Mouse (Mus musculus) olfactory bulb, adult 2 months (tissue): ENCODE measurements at regions not wholly inside any gene's neighbourhood (a gene's known extent, or its start where the extent isn't known, plus 50 kb on each side); places are given as distances from the start of the nearest gene placed in this dataset.
A peak's percentile ranks its signal among the peaks of the same experiment; 100 is the strongest.

Experiments
- H3K27ac ChIP-seq: fragments of 200-500 bp; 2 replicates; pipeline ENCODE4 v1.5.1; 2012; ENCODE audit warnings: low read depth, low read length; ENCODE audit not compliant: insufficient read depth
- H3K4me1 ChIP-seq: fragments of 200-500 bp; 2 replicates; pipeline ENCODE4 v1.6.1; 2012; ENCODE audit warnings: low read length; ENCODE audit not compliant: control insufficient read depth, insufficient read depth
- H3K4me3 ChIP-seq: fragments of 200-500 bp; 2 replicates; pipeline ENCODE4 v1.5.1; 2012; ENCODE audit warnings: mild to moderate bottlenecking, low read depth, low read length, moderate library complexity; ENCODE audit not compliant: insufficient read depth
- CTCF ChIP-seq: fragments of 200-500 bp; IDR thresholded peaks from 2 replicates; pipeline ENCODE4 v1.5.1; 2012; ENCODE audit warnings: low read depth, mild to moderate bottlenecking, low read length, moderate library complexity; ENCODE audit not compliant: insufficient read depth
- POLR2A ChIP-seq: fragments of 200-500 bp; IDR thresholded peaks from 2 replicates; pipeline ENCODE4 v1.6.1; 2012; ENCODE audit warnings: mild to moderate bottlenecking, low read depth, low read length, moderate library complexity; ENCODE audit not compliant: insufficient read depth
- WGBS: fragments of 180-500 bp; shearing (Covaris S2); methylation state at CpG from one replicate; pipeline ENCODE4 v1.1.7; 2018; 5-methylcytosine and 5-hydroxymethylcytosine counted together

- TF ChIP-seq POLR2A, result no peak
- no peak for TF ChIP-seq CTCF
- Histone ChIP-seq H3K4me1 (peaks cover 4% of the 10 kb centered on the region; the same call in 1 of the 2 replicates), H3K4me3 (no peak overlapping the region), H3K27ac (no peak overlapping the region)
- 46% methylated on average over 9 of the region's 9 CpGs for WGBS
Observed at GRCm38 (mm10) chr11:23996250-23996649, 78.6 kb downstream of the A830031A19Rik start.

GRCm38 (mm10) chr11:23994160-23994559 lies 80.7 kb downstream of the A830031A19Rik start:
- TF ChIP-seq CTCF (no peak), POLR2A (no peak)
- Histone ChIP-seq H3K4me1 (peaks cover 4% of the 10 kb centered on the region; the same call in 1 of the 2 replicates), H3K4me3 (no peak overlapping the region), H3K27ac (no peak overlapping the region)

- Histone ChIP-seq H3K4me1 (no peaks in the 10 kb centered on the region), H3K4me3 (no peak overlapping the region), H3K27ac (no peak overlapping the region)
- WGBS, result 81% methylated on average over 7 of the region's 7 CpGs
- TF ChIP-seq POLR2A (no peak), CTCF (no peak)
Observed at GRCm38 (mm10) chr11:23987532-23988450, 87.1 kb downstream of the A830031A19Rik start.

- Histone ChIP-seq H3K27ac (no peak overlapping the region), H3K4me1 (no peaks in the 10 kb centered on the region), H3K4me3 (no peak overlapping the region)
- WGBS, result 89% methylated on average over 3 of the region's 3 CpGs
- TF ChIP-seq POLR2A, result no peak
- no peak for TF ChIP-seq CTCF
Observed at GRCm38 (mm10) chr11:23985231-23985630, 89.6 kb downstream of the A830031A19Rik start.

GRCm38 (mm10) chr11:23979332-23979731 lies 84.3 kb upstream of the Papolg start:
- 12% methylated on average over 5 of the region's 5 CpGs for WGBS
- TF ChIP-seq POLR2A (no peak), CTCF (peak; percentile 83)
- Histone ChIP-seq H3K4me3 (no peak overlapping the region), H3K4me1 (0 out of 2 replicates have a peak, but pooled peaks cover 4% of the 10 kb centered on the region), H3K27ac (no peak overlapping the region)

GRCm38 (mm10) chr11:23978300-23978699 lies 83.2 kb upstream of the Papolg start:
- no peak overlapping the region for H3K4me3 ChIP-seq
- 53% methylated on average over 5 of the region's 5 CpGs for WGBS
- H3K27ac ChIP-seq, result no peak overlapping the region
- H3K4me1 ChIP-seq, result 0 out of 2 replicates have a peak, but pooled peaks cover 4% of the 10 kb centered on the region
- TF ChIP-seq CTCF (no peak), POLR2A (no peak)

- 73% methylated on average over 8 of the region's 8 CpGs for WGBS
- no peak overlapping the region for H3K27ac ChIP-seq
- 0 out of 2 replicates have a peak, but pooled peaks cover 4% of the 10 kb centered on the region for H3K4me1 ChIP-seq
- TF ChIP-seq CTCF, result no peak
- TF ChIP-seq POLR2A, result no peak
- H3K4me3 ChIP-seq, result no peak overlapping the region
Observed at GRCm38 (mm10) chr11:23977096-23977495, 82.0 kb upstream of the Papolg start.

- H3K27ac ChIP-seq, result no peak overlapping the region
- no peaks in the 10 kb centered on the region for H3K4me1 ChIP-seq
- H3K4me3 ChIP-seq, result no peak overlapping the region
- no peak for TF ChIP-seq POLR2A
- no peak for TF ChIP-seq CTCF
- WGBS, result 2% methylated on average over 4 of the region's 4 CpGs
Observed at GRCm38 (mm10) chr11:23954323-23954722, 59.3 kb upstream of the Papolg start.

GRCm38 (mm10) chr11:23945966-23946365 lies 50.9 kb upstream of the Papolg start:
- Histone ChIP-seq H3K4me1 (no peaks in the 10 kb centered on the region), H3K27ac (no peak overlapping the region), H3K4me3 (no peak overlapping the region)
- no peak for TF ChIP-seq POLR2A
- no peak for TF ChIP-seq CTCF
